Mouse (Mus musculus) ZHBTc4 (cell line): ENCODE results near the gene Hist3h2a.
"Not testable (repeated sequence)": the region's sequence is repeated elsewhere in the genome, so short reads cannot be mapped to it uniquely, and the experiment has no call there.

Experiments
- DNase-seq: peaks from one replicate; pipeline ENCODE4 v3.0.0-alpha.2; 2011; ENCODE audit warnings: low read depth, low spot score

Hist3h2a gene

DNA sequence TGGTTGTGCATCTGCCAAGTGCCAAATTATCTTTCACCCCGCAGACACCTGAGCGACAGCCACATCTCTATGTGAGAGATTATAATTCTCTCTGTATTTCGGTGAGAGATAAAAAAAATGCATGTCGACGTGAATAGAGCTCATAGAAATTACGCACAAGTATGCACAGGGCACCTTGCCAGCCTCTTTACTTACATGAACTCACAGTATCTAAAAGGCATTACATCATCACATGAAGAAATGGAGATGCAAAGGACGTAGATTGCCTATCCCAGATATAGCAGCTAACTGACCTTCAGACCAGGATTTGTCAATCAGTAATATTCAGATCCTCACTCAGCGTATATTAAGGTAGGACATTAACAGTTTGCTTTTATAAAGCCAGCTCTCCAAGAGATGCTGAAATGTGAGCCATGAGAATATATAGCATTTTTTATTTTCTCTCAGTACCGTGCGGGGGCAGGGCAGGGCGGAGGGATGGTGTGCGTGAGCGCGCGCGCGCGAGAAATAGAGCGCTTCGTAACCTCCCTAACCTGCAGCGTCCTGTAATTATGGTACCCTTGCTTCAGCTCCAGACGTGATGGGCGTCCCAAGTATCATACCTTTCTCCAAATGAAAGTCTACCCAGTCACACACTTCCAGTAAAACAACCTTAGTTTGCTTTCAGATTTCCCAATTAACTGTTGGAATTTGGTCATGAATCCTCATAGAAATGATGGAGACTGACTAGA, 6.5 kb upstream of the Hist3h2a start:
- DNase-seq, result no peak

DNA sequence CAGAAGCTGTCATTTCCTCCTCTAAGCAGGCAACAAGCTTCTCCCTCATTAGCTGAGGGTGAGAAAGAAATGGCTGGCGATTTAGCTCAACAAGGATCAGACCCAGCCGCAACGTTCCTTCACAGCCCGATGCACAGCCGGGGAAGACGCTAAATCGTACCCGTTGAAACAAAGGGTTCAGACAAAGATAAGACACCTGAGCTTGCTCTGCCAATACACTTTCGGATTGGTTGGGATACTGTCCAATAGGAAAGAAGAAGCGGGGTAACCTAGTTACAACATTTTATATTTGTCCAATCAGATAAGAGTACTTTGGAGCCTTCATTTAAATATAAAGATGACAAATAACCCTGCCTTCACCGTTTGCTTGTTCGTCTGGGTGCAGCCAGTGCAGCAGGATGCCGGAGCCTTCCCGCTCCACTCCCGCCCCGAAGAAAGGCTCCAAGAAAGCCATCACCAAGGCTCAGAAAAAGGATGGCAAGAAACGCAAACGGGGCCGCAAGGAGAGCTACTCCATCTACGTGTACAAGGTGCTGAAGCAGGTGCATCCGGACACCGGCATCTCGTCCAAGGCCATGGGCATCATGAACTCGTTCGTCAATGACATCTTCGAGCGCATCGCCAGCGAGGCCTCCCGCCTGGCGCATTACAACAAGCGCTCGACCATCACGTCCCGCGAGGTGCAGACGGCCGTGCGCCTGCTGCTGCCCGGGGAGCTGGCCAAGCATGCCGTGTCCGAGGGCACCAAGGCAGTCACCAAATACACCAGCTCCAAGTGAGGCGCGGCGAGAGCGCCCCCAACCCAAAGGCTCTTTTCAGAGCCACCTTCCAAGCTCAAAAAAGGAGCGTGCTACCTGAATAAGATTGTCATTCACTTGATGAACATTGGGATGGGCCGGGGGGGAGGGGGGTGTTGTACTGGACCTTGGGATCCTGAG, 5.7 kb upstream of the Hist3h2a start, which contains the start of gene Hist3h2ba:
Gene Hist3h2ba, plus strand, starts transcription at position 379 of the 938 bp plus-strand sequence.
- peak; percentile 88 for DNase-seq

DNA sequence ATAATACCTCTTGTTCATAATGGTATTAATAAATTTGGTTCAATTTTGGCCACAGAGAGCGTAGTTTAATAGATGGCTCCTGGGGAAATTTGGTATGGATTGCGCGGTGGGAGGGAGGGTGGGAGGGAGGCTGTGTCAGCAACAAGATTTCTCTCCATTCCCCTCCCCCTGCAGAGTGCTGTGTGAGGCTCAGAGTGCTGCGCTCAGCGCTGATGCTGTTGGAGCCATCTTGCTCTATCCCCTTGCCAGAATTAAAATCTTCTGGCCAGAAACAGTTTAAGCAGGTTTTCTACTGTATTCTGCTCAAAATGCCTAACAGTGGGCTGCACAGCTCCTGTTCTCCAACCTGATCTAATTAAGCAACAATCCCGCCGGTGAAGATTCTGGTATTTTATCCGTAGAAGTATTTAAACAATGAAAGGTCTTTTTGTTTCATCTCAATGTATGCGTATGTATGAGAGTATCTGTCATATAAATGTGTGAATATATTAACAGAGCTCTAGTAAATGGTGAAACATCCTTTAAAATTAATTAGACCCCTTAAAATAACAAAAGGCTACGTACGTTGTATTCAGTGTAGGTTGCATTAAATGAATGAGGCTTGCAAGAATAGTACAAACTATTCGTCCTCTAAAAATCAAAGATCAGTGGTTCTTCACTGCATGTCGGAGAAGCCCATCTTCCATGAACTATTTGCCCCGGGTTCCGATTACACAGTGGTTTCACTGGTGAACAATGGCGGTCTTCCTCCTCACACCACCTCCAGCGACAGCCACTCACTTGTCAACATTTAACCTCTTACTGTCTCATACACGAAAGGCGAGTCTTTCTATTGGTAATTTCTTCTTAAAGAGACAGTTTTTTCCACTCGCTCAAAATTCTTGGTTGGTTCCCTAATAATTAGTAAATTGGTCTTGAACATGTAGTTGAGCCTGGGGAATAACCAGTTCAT, 4.7 kb upstream of the Hist3h2a start:
- peak; percentile 41 for DNase-seq

DNA sequence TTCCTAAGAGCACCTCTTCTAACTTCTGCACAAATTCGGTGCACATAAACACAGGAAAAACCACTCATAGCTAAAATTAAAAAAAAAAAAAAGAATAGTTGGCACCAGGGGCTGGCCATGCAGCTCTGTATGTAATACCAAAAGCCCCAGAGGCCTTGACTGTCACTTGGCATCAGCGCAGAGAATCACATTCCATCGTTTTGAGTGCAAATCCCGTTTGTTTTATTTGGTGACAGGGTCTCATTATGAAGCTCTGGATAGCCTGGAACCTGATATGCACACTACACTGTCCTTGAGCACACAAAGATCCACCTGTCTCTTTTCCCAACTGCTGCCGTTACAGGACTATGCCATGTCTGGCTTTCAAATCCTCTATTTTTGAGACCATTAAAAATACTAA, 3.3 kb upstream of the Hist3h2a start:
- no peak for DNase-seq

- DNase-seq, result no peak
Measured at GRCm38 (mm10) chr11:58953351-58954169, 925 bp upstream of the Hist3h2a start.

- DNase-seq, result not testable (repeated sequence)
Measured at GRCm38 (mm10) chr11:58954170-58954419, 390 bp upstream of the Hist3h2a start.

DNA sequence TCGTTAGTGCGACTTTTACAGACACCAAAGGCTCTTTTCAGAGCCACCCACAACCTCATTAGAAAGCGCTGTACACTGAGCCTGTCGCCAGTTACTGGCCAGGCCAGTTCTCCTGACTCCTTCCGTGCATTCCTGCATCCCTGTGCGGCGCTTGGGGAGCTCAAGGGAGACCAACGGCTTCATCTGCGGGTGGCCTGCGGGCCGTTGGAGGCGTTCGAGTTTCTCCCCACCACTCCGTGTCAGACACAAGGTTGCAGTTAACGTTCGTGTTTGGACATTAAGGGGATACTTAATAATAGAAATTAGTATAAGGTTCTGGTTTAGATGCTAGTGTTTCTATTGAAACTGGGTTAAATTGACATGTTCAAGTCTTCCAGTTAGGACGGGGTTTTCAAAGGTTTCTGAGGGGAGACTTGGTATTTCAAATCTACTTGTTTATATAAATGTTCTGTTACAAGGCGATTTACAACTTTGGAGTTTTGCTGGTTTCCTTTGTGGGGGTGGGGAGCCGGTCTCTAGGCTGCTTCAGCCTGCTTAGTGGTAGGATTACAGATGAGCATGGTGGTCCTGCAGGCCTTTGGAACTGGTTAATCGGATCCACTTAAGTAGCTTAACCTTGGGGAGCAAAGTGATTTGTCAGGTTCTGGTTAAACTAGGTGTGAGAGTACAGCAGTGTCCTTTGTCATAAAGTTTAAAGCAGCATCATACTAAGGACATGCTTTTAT, 820 bp downstream of the Hist3h2a start:
- DNase-seq, result no peak

GRCm38 (mm10) chr11:58955868-58956257, 1.4 kb downstream of the Hist3h2a start:
- DNase-seq, result no peak

DNA sequence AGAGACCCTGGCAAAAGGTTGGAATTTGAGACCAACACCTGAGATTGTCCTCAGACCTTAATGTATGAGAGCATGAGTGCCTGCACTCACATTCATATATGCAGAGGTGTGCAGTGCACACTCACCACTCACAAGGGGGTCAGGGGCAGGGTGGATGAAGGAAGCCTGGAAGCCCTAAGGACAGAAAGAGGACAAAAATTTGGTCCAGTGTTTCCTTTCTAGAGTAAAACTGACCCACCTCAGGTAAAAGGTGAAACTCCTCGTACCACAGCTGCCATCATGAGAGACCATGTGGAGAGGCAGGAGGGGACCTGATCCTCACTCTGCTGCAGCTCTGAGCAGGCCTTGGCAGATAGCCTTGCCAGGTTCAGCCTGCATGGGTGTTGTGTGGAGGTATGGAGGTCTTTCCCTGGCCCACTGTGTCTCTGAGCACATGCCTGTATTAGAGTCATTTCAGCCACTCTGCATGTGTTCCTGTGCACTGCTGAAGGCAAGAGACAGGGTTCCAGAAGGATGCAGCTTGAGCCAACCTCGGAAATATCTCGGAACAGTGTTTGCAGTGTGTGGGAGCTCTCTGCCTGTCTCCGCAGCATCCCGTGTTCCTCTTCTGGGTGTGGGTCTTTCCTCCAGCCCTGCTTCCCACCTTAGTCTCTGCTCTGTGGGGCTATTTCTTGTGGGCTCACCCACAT, 2.9 kb downstream of the Hist3h2a start:
- DNase-seq, result no peak

DNA sequence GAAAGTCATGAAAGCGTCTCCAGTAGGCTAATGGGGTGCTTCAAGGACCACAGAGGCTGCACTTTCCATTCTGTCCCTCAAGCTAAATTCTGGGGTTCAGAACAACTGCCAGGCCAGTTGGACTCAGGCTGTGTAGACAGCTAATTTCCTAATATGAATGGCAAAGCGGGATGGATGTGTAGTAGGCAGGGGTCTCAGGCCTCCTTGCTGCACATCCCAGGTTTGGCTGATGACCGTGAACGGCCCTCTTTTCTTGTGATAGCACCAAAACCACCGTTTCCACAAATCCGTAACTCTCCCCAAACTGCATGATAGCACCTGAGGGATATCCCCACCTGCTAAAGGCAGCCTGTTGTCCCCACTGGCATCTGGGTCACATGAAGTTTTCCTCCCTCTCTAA, 4.1 kb downstream of the Hist3h2a start:
- no peak for DNase-seq

DNA sequence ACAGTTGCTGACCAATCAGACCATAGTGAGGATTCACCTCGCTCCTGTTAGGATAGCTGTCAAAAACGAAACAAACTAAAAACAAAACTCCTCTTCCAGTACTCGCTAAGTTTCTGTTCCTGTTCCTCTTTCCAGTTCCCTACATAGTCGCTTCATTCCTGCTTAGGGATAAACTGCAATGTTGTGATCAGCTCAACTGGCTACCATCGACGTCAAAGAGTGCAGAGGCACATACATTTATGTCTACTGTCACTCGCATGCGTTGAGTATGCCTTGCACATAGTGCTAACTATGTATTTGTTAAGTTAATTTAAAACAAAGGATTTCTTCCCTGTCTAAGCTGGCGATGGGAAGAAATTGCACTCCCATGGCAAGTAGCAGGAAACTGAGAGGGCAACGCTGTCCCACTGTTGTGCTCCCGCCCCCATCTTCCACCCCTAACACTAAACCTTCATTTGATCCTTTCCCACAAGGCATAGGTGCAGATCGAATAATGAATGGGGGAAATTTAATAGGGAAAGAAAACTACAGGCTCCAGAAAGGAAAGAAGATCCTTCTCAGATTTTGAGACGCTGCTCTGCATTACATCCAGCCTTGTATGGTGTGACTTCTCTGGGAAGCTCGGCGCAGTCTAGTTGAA, 4.8 kb downstream of the Hist3h2a start:
- no peak for DNase-seq

GRCm38 (mm10) chr11:58959921-58960465, 5.5 kb downstream of the Hist3h2a start:
- peak; percentile 85 for DNase-seq

GRCm38 (mm10) chr11:58961364-58962177, 7.1 kb downstream of the Hist3h2a start:
- DNase-seq, result peak; percentile 88

- DNase-seq, result peak; percentile 77
Measured at GRCm38 (mm10) chr11:58963543-58963942, 9.1 kb downstream of the Hist3h2a start.

GRCm38 (mm10) chr11:58964216-58964615, 9.7 kb downstream of the Hist3h2a start:
- no peak for DNase-seq

GRCm38 (mm10) chr11:58965001-58965760, 10.7 kb downstream of the Hist3h2a start:
- DNase-seq, result peak; percentile 59

GRCm38 (mm10) chr11:58967346-58967745, 12.9 kb downstream of the Hist3h2a start:
- DNase-seq, result no peak
